Mouse (Mus musculus) lung, postnatal 10 days (tissue): ENCODE data around the gene Thsd4.

Experiments used
- DNase-seq: peaks from one replicate; pipeline ENCODE4 v3.0.0; 2021

Thsd4 gene

GRCm38 (mm10) chr9:59930248-59930647 lies 591.6 kb downstream of the Thsd4 start:
- DNase-seq: no peak
